Mouse (Mus musculus): ENCODE results near the gene Gm2a.
A peak's percentile ranks its signal among the peaks of the same experiment; 100 is the strongest.
"Not testable (repeated sequence)": the region's sequence is repeated elsewhere in the genome, so short reads cannot be mapped to it uniquely, and the experiment has no call there.

Gm2a gene

GRCm38 (mm10) chr11:55097463-55098188 lies at the start of gene Gm2a:
Gene Gm2a, plus strand, starts transcription at chr11:55098115.
- peak; percentile 95 for DNase-seq

GRCm38 (mm10) chr11:55050837-55051510 lies 46.9 kb upstream of the Gm2a start:
- no peak for DNase-seq

DNA sequence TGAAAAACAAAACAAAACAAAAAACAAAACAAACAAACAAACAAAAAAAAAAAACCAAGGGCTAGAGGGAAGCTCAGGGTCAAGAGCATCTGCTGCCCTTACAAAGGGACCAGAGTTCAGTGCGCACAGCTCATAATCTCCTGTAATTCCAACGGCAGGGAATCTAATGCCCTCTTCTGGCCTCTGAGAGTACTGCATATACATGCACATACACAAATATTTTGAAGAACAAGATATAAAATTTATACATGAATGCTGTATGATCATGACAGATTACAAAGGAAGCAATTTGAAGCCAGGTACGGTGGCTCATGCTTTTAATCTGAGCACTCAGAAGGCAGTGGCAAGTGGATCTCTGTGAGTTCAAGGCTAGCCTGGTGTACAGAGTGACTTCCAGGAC lies 40.4 kb upstream of the Gm2a start:
- no peak for DNase-seq

DNA sequence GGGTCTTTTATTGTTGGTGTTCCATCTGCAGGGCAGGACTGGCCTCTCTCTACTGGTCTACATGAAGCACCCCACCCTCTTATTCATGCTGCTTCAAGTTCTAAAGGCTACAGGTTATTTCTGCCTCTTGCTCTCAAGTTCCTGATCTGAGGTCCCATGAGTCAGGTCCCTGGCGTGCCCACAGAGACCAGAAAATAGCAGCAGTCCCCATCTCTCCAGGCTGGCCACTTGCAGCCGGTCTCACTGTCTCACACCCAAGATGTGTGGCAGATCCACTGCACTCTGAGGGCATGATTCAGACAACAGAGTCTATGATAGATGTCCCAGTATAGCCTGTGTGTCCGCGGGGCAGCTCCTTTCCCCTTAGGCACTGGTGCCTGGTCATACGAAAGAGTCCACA lies 37.1 kb upstream of the Gm2a start:
- DNase-seq, result no peak

DNA sequence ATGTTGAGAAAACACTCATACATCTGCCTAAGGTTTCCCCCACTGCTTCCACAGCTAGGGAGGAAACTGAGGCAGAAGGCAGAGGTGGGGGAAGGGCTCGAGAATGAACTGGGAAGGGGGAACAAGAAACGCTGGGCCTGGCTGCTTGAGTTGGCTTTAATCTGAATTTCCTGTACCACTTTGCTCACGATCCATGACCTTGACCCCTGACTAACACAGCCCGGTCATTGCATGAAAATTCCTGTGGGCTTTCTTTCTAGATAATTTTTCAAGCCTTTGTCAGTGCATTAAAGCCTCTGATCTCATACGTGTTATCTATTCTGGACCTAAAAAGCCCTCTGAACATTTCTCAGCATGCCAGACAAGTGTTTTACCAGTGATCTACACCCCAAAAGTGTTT lies 35.1 kb upstream of the Gm2a start:
- no peak for DNase-seq

DNA sequence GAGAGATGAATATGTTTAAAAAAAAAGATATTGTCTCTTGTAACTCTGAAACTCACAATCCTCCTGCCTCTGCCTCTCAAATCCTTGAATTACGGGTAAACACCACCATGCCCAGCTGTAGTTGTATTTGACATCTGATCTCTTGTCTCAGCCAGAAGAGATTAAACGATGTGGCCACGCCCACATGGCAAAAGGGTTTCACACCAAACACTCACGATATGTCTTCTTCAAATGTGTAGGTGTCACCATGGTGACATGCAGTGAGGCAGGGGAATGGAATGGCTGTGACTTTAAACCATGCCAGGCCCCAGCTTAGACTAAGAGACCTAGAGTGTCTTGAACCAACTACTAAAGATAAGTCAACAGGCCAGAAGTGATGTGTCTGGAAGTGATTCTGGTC lies 31.0 kb upstream of the Gm2a start:
- no peak for DNase-seq

DNA sequence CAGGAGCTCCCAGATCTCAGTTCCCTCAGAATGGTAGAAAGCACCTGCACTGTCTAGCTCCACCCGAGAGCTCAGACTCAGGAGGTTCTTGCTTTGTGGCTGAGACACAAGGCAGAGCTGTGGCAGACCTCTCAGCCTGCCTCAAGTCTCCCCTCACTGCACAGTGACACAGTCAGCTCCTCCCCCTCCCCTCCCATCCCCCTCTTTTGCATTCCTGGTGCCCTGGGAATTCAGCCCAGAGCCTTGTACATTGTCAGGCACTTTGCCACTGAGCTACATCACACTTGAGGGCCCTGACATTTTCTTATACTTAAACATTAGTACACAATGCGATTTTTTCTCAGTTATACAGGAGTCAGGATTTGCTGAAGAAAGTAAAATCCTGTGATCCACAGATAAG lies 28.9 kb upstream of the Gm2a start:
- no peak for DNase-seq

GRCm38 (mm10) chr11:55071344-55071743 lies 26.6 kb upstream of the Gm2a start:
- no peak for DNase-seq

- no peak for DNase-seq
Measured at GRCm38 (mm10) chr11:55072467-55072866, 25.4 kb upstream of the Gm2a start.

GRCm38 (mm10) chr11:55073191-55073590 lies 24.7 kb upstream of the Gm2a start:
- no peak for DNase-seq

DNA sequence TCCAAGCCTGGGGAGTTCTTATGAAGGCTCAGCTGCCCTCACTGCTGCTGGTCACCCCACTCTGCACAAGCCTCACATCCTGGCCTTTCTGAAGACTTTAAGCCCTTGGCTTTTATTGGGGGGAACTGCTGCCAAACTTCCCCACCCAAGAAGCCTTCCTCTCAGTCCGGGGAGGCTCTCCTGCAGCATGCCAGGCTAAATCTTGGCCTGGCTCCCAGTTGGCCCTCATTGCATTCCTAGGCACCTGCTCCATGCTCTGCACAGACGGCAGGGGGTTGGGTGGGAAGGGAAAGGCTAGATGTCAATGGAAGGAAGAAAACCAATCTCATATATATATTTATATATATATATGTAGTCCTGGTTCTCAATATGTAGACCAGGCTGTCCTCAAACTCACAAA lies 22.3 kb upstream of the Gm2a start:
- peak; percentile 39 for DNase-seq

DNA sequence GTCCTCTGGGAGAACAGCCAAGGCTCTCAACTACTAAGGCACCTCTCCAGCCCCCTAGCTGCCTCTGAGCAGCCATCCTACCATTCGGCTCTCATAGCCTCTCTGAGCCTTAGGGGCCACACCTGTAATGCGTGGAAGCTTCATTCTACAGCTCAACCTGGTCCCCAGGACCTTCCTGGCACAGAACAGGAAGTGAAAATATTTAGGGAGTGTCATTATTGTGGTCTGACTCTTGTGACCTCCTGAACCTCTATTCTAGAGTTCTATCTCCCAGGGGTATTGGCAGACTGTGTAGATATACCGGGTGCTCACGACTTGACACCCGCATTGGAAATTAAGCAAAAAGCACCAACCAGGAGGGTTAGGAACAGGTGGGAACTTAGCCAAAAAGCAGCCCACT lies 21.7 kb upstream of the Gm2a start:
- DNase-seq, result no peak

DNA sequence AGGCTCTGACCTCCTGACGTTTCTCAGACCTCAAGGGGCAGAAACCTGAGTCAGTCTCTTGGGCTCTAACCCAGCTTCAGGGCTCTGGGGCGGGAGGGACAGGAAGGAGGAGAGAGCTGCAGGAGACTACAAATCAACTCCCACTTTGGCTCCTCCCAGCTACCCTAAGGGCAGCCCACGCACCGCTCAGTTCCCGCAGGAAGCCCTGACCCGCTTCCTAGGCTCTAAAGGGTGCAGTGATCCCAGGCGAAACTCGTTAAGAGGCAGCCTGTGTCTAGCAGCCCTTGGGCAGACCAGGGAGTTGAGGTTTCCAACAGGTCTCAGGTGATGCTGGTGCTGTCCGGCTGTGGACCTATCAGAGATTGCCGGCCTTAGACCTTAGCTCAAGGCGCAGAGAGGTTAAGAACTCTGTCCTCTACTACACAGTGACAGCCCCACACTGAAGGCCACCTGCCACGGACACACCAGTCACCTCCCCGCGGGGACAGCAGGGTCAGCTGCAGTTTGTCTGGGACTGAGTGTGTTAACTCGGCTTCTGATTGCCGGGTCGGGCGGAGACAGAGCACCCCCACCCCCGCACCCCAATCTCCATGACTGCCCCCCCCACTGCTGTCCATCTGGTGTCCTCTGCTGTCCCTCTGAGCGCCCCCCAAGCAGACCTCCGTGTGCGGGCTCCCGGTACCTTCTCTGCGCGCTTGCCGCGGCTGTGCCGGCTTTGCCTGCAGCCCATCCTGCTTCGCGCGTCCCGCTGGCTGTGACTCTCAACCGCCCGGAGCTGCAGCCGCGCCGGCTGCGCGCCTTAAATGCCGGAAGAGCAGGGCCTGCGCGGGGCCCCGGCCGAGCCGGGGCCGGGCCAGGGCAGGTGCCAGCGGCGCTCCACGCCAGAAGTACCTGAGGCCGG lies 20.3 kb upstream of the Gm2a start, which contains the start of gene Ccdc69:
TSS of gene Ccdc69 (minus strand) at position 801 of the 901 bp plus-strand sequence.
- peak; percentile 50 for DNase-seq

GRCm38 (mm10) chr11:55078502-55078901 lies 19.4 kb upstream of the Gm2a start:
- DNase-seq, result no peak

- DNase-seq, result no peak
Measured at GRCm38 (mm10) chr11:55079180-55079579, 18.7 kb upstream of the Gm2a start.

DNA sequence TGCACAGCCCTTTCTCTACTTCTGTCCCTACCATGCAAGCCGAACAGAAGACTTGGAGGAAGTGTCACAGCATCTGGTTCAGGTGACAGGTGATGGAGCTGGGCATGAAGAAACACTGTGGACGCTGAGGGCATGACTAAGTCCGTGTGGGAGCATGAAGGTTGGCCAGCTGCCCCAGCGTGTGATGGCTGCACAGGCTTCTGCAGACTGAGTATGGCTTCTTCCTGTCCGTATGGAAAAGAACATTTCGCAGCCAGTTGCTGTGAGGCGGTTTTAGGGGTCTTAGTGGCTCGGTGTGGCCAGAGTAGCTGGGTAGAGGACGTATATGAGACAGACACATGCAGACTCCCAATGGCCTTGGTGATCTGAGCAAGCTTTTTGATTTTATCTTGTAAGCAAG lies 16.7 kb upstream of the Gm2a start:
- no peak for DNase-seq

DNA sequence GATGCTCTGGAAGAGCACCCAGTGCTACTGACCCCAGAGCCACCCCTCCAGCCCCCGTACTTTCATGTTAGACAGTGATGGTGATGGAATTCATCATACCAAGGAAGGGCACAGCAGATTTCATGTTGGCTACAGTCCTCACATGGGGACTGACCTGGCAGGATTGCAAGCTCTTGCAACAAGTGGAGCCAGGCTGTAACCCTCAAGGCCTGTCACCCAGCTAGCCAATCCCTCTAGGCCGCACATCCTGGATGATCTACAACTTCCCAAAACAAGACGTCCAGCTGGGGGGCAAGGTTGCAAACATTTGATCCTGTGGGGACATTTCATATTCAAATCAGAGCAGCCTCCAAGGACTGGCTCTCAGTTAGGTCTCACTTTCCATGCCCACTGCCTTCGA lies 13.3 kb upstream of the Gm2a start:
- peak; percentile 40 for DNase-seq

DNA sequence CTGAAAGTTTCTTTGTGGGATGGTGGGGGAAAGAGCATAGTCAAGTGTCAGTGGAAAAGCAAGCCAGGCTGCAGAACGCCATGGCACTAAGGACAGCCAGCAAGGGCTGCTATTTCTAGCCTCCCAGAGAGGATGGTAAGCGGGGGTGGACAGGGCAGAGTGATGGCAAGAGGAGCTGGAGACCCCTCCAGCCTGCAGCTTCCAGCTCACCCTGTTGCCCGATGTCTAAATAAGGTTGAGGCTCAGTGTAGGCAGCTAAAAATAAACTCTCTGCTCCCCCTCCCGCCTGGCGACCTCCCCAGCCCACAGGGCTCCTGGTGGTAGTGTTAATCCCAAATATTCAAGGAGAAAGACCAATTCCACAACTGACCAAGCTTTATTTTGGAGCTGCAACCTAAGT lies 12.5 kb upstream of the Gm2a start:
- DNase-seq, result no peak

DNA sequence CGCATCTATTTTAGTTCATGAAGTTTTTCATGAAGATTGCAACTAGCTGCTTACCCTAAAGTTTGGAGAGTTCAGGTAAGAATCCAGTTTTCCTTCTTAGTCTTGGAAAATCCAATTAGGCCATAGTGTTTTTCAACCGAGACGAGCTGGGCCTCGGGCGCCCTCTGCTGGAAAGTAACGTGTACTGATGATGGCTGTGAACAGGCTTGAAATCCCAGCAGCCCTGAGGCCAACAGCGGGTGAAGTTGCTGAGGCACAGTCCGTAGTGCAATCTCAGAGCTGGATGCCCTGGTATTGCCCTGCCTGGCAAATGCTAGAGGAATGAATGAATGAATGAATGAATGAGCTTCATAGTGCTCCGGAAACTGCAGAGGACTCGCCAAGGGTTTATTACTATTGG lies 10.9 kb upstream of the Gm2a start:
- peak; percentile 78 for DNase-seq

GRCm38 (mm10) chr11:55089892-55090291 lies 8.0 kb upstream of the Gm2a start:
- no peak for DNase-seq

- no peak for DNase-seq
Measured at GRCm38 (mm10) chr11:55093096-55093495, 4.8 kb upstream of the Gm2a start.

DNA sequence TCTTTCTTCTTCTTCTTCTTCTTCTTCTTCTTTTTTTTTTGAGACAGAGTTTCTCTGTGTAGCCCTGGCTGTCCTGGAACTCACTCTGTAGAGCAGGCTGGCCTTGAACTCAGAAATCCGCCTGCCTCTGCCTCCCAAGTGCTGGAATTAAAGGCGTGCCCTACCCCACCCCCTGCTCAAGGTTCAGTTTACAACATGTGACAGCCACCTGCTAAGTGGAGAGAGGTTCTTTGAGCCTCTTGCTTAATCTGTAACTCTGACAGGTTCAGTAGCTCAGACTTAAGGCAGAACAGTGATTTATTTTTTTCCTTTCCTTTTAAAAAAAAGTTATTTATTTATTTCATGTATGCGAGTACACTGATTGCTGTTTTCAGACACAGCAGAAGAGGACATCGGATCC lies 1.6 kb upstream of the Gm2a start:
- not testable (repeated sequence) for DNase-seq

DNA sequence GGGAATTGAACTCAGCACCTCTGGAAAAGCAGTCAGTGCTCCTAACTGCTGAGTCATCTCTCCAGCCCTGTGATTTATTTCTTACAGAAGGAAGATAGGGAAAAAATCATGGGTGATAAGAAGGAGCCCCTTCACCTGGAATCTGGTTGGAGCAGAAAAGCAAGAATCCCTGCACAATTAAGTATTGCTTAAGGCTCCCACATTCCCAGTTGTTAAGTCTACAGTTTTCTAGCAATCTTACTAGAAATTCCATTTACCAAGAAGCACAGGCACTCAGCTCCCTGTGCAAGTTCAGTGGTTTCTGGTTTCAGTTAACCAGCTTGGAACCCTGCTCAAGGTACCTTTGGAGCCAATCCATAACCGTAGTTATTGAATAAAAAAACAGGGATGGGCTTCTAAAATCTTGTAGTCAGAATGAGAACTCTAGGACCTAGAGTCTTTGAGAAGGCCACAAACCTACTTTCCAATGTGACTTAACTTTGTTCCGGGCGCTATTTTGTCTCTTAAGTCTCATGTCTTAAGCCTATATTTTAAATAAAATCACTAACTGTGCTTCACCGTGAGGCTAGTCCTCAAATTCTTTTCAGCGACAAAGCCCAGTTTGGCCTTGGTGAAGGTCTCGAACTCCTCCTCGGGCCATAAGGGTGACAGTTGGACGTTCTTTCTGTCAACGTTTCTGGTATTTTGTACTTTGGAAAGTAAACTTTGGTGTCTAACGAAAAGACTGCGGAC lies 1.0 kb upstream of the Gm2a start:
- no peak for DNase-seq

All from lung, postnatal 14 days (tissue).